Mouse (Mus musculus) embryonic facial prominence, embryonic 13.5 days (tissue): Measurements from ENCODE around the gene Asic2. TPM values are rescaled to one million over a fixed set of nuclear protein-coding genes. Genes with fewer than 3 reads are reported as not detected.

Experiments used
- ATAC-seq: fragments of 200-750 bp; cut with Nextera tagmentation; 2 replicates; pipeline ENCODE4 v1.8.0; 2017; ENCODE audit warnings: low read depth; ENCODE audit not compliant: insufficient number of reproducible peaks, insufficient read depth, low FRiP score, low TSS enrichment
- H3K27ac ChIP-seq: fragments of 300-500 bp; sonication (generic); 2 replicates; pipeline ENCODE4 v1.5.1; 2015; ENCODE audit warnings: moderate library complexity, mild to moderate bottlenecking, inconsistent platforms
- H3K27me3 ChIP-seq: fragments of 300-500 bp; sonication (generic); 2 replicates; pipeline ENCODE4 v1.6.1; 2015; ENCODE audit warnings: mild to moderate bottlenecking, inconsistent platforms
- H3K36me3 ChIP-seq: fragments of 300-500 bp; sonication (generic); 2 replicates; pipeline ENCODE4 v1.6.1; 2015; ENCODE audit warnings: mild to moderate bottlenecking, inconsistent platforms
- H3K4me1 ChIP-seq: fragments of 300-500 bp; sonication (generic); 2 replicates; pipeline ENCODE4 v1.6.1; 2015; ENCODE audit warnings: inconsistent platforms
- H3K4me2 ChIP-seq: fragments of 300-500 bp; sonication (generic); 2 replicates; pipeline ENCODE4 v1.6.1; 2015; ENCODE audit warnings: moderate library complexity, mild to moderate bottlenecking, inconsistent platforms
- H3K4me3 ChIP-seq: fragments of 300-500 bp; sonication (generic); 2 replicates; pipeline ENCODE4 v1.5.1; 2015; ENCODE audit warnings: mild to moderate bottlenecking, inconsistent platforms
- H3K9ac ChIP-seq: fragments of 300-500 bp; sonication (generic); 2 replicates; pipeline ENCODE4 v1.6.1; 2015; ENCODE audit warnings: mild to moderate bottlenecking, inconsistent platforms
- H3K9me3 ChIP-seq: fragments of 300-500 bp; sonication (generic); 2 replicates; pipeline ENCODE4 v1.6.1; 2016; ENCODE audit warnings: inconsistent platforms
- WGBS: fragments of 180-500 bp; shearing (Covaris S2); methylation state at CpG from one replicate; pipeline ENCODE4 v1.1.7; 2015; ENCODE audit warnings: mixed read lengths; 5-methylcytosine and 5-hydroxymethylcytosine counted together
- polyA plus RNA-seq: library from polyadenylated mRNA; unstranded; fragments of >200 nt; fragmentation: Nextera tagmentation; extraction: Ambion mirVana; gene quantifications from 2 replicates; pipeline ENCODE4 v1.2.1, GENCODE M21; 2015

The Asic2 gene
- polyA plus RNA-seq, 1 experiment from 2014 or later, result 0.60 TPM

DNA sequence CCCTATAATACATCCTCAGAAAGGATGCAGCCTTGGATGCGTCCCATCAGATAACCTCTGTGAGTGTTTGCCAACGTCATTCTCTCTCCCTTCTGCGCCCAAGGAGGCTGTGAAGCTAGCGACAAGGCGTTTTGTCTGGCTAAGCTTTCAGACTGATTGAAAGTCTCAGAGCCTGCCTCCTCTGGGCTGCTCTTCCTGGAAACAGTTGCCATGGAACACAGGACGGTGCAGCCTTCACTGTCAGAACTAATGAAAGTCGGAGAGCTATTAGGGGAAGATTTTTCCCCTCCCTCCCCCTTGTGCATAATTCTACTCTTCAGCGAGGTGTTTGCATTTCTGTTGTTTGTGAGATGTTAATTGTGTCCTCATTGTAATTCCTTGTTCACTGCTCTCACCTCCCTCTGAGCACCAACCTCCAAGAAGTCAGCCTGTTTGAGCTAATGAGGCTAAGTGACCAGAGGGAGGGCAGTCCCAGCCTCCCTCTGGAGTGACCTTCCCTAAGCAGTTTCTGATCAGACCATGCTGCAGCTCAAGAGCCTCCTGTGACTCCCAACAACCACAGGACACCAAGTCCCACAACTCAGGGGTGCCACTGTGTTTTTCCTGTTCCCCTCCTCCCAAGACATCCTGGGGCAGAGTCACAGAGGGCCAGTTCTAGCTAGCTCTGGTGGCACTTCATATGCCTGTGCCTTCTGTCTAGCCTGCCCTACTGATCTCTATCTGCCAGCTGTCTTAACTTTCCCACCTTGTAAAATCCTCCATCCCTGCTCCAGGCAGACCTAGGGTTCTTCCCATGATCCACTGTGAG lies 70.5 kb downstream of the Asic2 start:
- no peak overlapping the region for H3K4me3 ChIP-seq
- H3K9me3 ChIP-seq, result no peaks in the 10 kb centered on the region
- H3K36me3 ChIP-seq, result no peaks in the 10 kb centered on the region
- no peak for ATAC-seq
- no peaks in the 10 kb centered on the region for H3K4me1 ChIP-seq
- H3K27ac ChIP-seq, result no peak overlapping the region
- 6% methylated on average over 8 of the region's 8 CpGs for WGBS
- H3K4me2 ChIP-seq, result no peak overlapping the region
- 0 out of 2 replicates have a peak, but pooled peaks cover 4% of the 10 kb centered on the region for H3K27me3 ChIP-seq
- H3K9ac ChIP-seq, result no peak overlapping the region

DNA sequence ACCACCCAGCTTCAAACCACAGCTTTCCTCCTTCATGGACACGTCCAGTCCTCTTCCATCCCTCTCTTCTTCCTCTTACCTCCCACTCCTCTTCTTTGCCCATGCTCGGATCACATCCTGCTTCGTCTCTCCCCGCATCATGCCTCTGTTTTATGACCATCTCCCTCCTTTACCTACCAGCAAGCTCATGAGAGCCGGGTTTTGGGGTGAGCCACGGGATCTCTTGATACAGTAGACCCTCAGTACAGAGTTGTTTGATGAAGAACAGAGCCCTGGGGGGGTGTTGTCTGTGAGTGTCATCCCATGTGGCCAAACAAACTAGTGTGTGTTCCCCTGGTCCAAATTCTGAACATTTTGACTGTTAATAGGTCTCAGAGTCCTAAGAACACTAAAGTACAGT lies 71.7 kb downstream of the Asic2 start:
- Histone ChIP-seq H3K4me2 (no peak overlapping the region), H3K27ac (no peak overlapping the region), H3K4me3 (no peak overlapping the region), H3K9me3 (no peaks in the 10 kb centered on the region), H3K4me1 (no peaks in the 10 kb centered on the region), H3K36me3 (no peaks in the 10 kb centered on the region), H3K9ac (no peak overlapping the region), H3K27me3 (0 out of 2 replicates have a peak, but pooled peaks cover 4% of the 10 kb centered on the region)
- no peak for ATAC-seq
- WGBS, result 86% methylated on average over 6 of the region's 6 CpGs

- Histone ChIP-seq H3K9ac (no peak overlapping the region), H3K4me1 (no peaks in the 10 kb centered on the region), H3K27me3 (no peaks in the 10 kb centered on the region), H3K36me3 (no peaks in the 10 kb centered on the region), H3K4me3 (no peak overlapping the region), H3K4me2 (no peak overlapping the region), H3K27ac (no peak overlapping the region), H3K9me3 (no peaks in the 10 kb centered on the region)
- no peak for ATAC-seq
- WGBS, result 60% methylated on average over 9 of the region's 9 CpGs
Observed at GRCm38 (mm10) chr11:81871506-81872213, 96.6 kb downstream of the Asic2 start.

GRCm38 (mm10) chr11:81865661-81866382 lies 102.4 kb downstream of the Asic2 start:
- H3K9ac ChIP-seq, result no peak overlapping the region
- no peaks in the 10 kb centered on the region for H3K36me3 ChIP-seq
- 62% methylated on average over 10 of the region's 10 CpGs for WGBS
- no peak overlapping the region for H3K4me3 ChIP-seq
- no peak for ATAC-seq
- H3K9me3 ChIP-seq, result no peaks in the 10 kb centered on the region
- H3K27ac ChIP-seq, result peak overlapping the region; percentile 39; the same call in 1 of the 2 replicates
- H3K4me1 ChIP-seq, result peaks cover 8% of the 10 kb centered on the region
- H3K4me2 ChIP-seq, result no peak overlapping the region
- no peaks in the 10 kb centered on the region for H3K27me3 ChIP-seq

DNA sequence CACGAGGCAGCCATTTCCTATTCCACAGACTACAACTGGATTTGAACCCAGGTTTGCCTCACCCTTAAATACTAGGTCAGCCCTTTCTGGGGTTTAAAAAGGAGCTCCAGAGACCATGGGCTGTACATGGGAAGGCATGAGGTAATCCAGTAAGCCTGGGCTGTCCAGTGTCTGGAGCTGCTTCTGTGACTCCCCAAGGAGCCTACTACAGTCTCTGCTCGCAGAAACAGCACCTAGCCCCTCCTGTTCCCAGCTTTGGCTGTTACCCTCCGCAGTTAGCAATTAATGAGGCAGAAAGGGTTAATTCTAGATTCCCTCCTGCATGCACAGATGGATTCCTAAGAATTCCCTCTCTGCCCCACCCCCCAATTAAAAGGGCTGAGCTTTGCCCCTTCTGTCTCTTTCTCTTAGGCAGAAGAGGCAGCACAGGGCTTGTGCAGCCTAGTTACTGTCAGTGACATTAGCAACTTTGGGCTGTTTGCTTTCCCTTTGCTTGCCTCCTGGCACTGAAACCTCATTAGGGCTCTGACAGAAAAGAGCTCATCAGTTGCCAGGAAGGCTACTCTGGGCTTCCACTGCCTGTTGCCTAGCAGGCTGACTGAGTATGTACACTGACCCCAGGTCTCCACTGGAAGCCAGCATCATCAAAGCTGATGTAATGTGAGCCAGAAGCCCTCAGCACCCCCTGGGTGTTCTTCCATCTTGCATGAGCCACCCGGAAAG lies 107.8 kb downstream of the Asic2 start, which contains the start of gene 5530401A14Rik:
Gene 5530401A14Rik (plus strand): TSS at position 424 of the 723 bp plus-strand sequence.
- Histone ChIP-seq H3K4me2 (no peak within 1 kb of the TSS), H3K4me1 (peaks cover 15% of the 10 kb centered on the region), H3K27me3 (no peaks in the 10 kb centered on the region), H3K36me3 (no peaks in the 10 kb centered on the region), H3K9ac (no peak within 1 kb of the TSS), H3K27ac (no peak within 1 kb of the TSS), H3K9me3 (no peaks in the 10 kb centered on the region), H3K4me3 (no peak within 1 kb of the TSS)
- no peak for ATAC-seq
- WGBS, result 25% methylated on average over 4 of the region's 4 CpGs

DNA sequence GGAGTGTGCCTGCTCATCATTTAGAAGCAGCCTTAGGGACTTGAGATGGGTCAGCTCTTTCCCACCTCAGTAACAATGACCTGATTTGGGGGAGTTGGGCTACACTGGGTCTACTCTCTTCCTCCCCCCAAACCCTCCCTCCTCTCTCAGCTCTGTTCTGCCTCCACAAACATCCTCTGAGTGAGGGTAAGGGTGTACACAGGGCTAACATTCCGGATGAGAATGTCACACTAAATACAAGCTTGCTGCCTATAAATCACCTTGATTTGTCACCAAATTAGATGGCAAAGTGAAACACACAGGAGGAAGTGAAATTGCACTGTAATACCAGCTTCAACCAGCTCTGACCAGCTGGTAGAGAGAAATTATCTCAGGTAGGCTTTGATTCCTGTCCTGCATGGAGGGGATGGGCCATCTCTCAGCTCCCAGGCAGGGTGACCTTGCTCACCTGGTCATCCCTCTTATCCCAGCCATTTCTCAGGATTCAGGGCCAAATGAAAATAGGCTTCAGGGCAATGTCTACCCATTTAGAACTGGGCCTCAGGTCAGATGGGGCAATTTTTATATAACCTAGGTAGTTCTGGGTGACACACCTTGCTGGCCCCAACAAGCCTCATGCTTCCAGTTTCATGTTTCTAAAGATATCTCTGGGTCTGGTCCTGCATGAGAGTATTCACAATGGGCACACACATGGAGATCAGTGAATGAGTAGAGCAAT lies 120.3 kb downstream of the Asic2 start:
- no peaks in the 10 kb centered on the region for H3K9me3 ChIP-seq
- H3K27me3 ChIP-seq, result no peaks in the 10 kb centered on the region
- no peak overlapping the region for H3K9ac ChIP-seq
- no peaks in the 10 kb centered on the region for H3K4me1 ChIP-seq
- no peaks in the 10 kb centered on the region for H3K36me3 ChIP-seq
- WGBS, result 55% methylated on average over 1 of the region's 1 CpGs
- no peak for ATAC-seq
- H3K27ac ChIP-seq, result no peak overlapping the region
- H3K4me2 ChIP-seq, result no peak overlapping the region
- no peak overlapping the region for H3K4me3 ChIP-seq

- Histone ChIP-seq H3K4me1 (no peaks in the 10 kb centered on the region), H3K4me2 (no peak overlapping the region), H3K9me3 (no peaks in the 10 kb centered on the region), H3K27ac (no peak overlapping the region), H3K9ac (no peak overlapping the region), H3K36me3 (no peaks in the 10 kb centered on the region), H3K27me3 (no peaks in the 10 kb centered on the region), H3K4me3 (no peak overlapping the region)
- ATAC-seq, result no peak
- WGBS, result 71% methylated on average over 3 of the region's 3 CpGs
Observed at GRCm38 (mm10) chr11:81845686-81846036, 122.6 kb downstream of the Asic2 start.

GRCm38 (mm10) chr11:81845010-81845685 lies 123.1 kb downstream of the Asic2 start:
- Histone ChIP-seq H3K4me2 (no peak overlapping the region), H3K9ac (no peak overlapping the region), H3K27me3 (no peaks in the 10 kb centered on the region), H3K36me3 (no peaks in the 10 kb centered on the region), H3K4me3 (no peak overlapping the region), H3K4me1 (no peaks in the 10 kb centered on the region), H3K27ac (no peak overlapping the region), H3K9me3 (no peaks in the 10 kb centered on the region)
- WGBS, result 62% methylated on average over 5 of the region's 5 CpGs
- ATAC-seq, result no peak

- Histone ChIP-seq H3K4me2 (no peak overlapping the region), H3K27me3 (no peaks in the 10 kb centered on the region), H3K9ac (no peak overlapping the region), H3K4me1 (no peaks in the 10 kb centered on the region), H3K36me3 (no peaks in the 10 kb centered on the region), H3K4me3 (no peak overlapping the region), H3K9me3 (no peaks in the 10 kb centered on the region), H3K27ac (no peak overlapping the region)
- no peak for ATAC-seq
- 46% methylated on average over 2 of the region's 2 CpGs for WGBS
Observed at GRCm38 (mm10) chr11:81841001-81841400, 127.3 kb downstream of the Asic2 start.

DNA sequence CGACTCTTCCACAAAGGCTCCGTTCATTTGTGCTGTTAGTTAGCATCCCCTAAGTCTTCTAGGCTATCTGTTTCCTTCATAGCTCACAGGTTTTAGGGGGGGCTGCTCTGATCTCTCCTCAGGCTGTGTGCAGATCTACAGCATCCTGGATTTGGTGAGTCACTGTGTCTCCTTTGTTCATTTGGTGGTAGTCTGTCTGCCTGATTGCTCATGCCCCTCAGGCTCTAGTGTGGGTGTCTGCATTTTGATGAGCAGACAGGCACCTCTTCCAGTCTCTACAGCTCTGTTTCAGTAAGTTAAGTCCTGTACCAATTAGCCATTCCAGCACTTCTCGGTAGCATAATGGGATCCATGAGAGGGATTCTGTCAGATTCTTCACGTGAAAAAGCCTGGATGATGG lies 129.8 kb downstream of the Asic2 start:
- Histone ChIP-seq H3K4me3 (no peak overlapping the region), H3K27me3 (no peaks in the 10 kb centered on the region), H3K9ac (no peak overlapping the region), H3K4me2 (no peak overlapping the region), H3K36me3 (no peaks in the 10 kb centered on the region), H3K4me1 (no peaks in the 10 kb centered on the region), H3K9me3 (no peaks in the 10 kb centered on the region), H3K27ac (no peak overlapping the region)
- no peak for ATAC-seq
- WGBS, result 38% methylated on average over 4 of the region's 4 CpGs
